In genomic region chr9:27178935-27179334, GRCm38 (mm10) we compare ENCODE assay signal across 13 mouse cellular contexts. TPM values are rescaled to one million over a fixed set of nuclear protein-coding genes. Genes with fewer than 3 reads are reported as not detected.
"Had no signal": no experiment of that assay in that cellular context is flagged by ENCODE, and none has a peak within 500 bp of the region (broad histone marks: within the 10 kb centered on the region; RNA-seq: fewer than 3 reads in every experiment).

No protein-coding gene starts in this region.

- H3K4me1 ChIP-seq: liver, embryonic 15.5 days; neural tube, embryonic 12.5 days had no signal

- DNase-seq: kidney, adult 8-10 months; kidney, postnatal 25 days; lung, embryonic 14.5 days; lung, postnatal 10 days; lung, postnatal 4 days; thymus, adult 2 months; thymus, postnatal 25 days had no signal

- H3K27ac ChIP-seq: limb, embryonic 10.5 days; liver, embryonic 15.5 days; midbrain, embryonic 10.5 days; midbrain, embryonic 15.5 days; neural tube, embryonic 12.5 days had no signal

- H3K4me3 ChIP-seq: limb, embryonic 10.5 days; liver, embryonic 15.5 days; midbrain, embryonic 10.5 days; midbrain, embryonic 15.5 days; neural tube, embryonic 12.5 days had no signal

RNA-seq across cellular contexts. Expression of gene Jam3, which starts 23.7 kb away (rescaled TPM):
- total RNA-seq: megakaryocyte, adult 5-6 weeks had no signal
